Mouse (Mus musculus) ES-E14 (cell line): ENCODE measurements around the gene Gdf11.

Experiments
- CHD2 ChIP-seq: IDR thresholded peaks from 2 replicates; pipeline ENCODE4 v1.6.1; 2014; ENCODE audit warnings: mild to moderate bottlenecking, low read depth, low read length, inconsistent platforms
- MAFK ChIP-seq: IDR thresholded peaks from 2 replicates; pipeline ENCODE4 v1.6.1; 2014; ENCODE audit warnings: mild to moderate bottlenecking, low read depth, low read length, inconsistent platforms; ENCODE audit not compliant: insufficient read depth
- ZC3H11A ChIP-seq: IDR thresholded peaks from 2 replicates; pipeline ENCODE4 v1.6.1; 2012; ENCODE audit warnings: low read depth, mild to moderate bottlenecking, inconsistent platforms, low read length, borderline replicate concordance

- TF ChIP-seq CHD2 (no peak), ZC3H11A (no peak), MAFK (no peak)
Observed at GRCm38 (mm10) chr10:128850339-128850738, 41.2 kb downstream of the Gdf11 start.
